Mouse (Mus musculus) heart, postnatal 0 days (tissue): Measurements from ENCODE around the gene Fgfr2.

Experiments
- CTCF ChIP-seq: IDR thresholded peaks from 2 replicates; pipeline ENCODE4 v1.5.1; 2016; ENCODE audit warnings: antibody characterized with exemption, control low read depth, low read depth
- EP300 ChIP-seq: IDR thresholded peaks from 2 replicates; pipeline ENCODE4 v1.6.1; 2016; ENCODE audit warnings: antibody characterized with exemption, low read depth

DNA sequence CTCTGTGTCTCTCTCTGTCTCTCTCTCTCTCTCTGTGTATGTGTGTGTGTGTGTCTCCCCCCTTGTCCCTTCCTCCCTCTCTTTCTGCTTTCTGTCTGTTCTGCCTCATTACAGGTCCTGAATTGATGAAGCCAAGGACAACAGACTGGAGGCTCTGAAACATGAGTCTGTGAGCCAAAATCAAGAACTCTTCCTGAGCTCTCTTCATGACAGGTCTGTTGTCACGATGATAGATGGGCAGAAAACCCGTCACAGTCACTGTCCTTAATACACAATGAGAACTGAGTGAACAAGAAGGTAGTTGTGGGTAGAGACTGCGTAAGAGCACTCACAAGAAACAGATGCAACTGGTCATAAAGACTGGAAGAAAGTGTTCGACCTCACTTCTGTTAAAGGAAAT lies 762.8 kb downstream of the Fgfr2 start:
- TF ChIP-seq CTCF (no peak), EP300 (no peak)
